Mouse (Mus musculus): Measurements from ENCODE around the gene Rps6kc1.
"Not testable (repeated sequence)": the region's sequence is repeated elsewhere in the genome, so short reads cannot be mapped to it uniquely, and the experiment has no call there.

The Rps6kc1 gene

GRCm38 (mm10) chr1:190911415-190912123 is at the start of gene Rps6kc1:
Gene Rps6kc1 (minus strand): TSS chr1:190911770.
- in situ Hi-C loops (cut with MboI, MseI), result no loop called here

GRCm38 (mm10) chr1:190958821-190959220 is 47.3 kb upstream of the Rps6kc1 start:
- in situ Hi-C loops (cut with MboI, MseI), result no loop called here

- in situ Hi-C loops (cut with MboI, MseI), result loop anchor here (5.0 kb wide), 1 partner anchor 39 kb away; no protein-coding TSS in a partner anchor
Observed at GRCm38 (mm10) chr1:190953009-190953408, 41.4 kb upstream of the Rps6kc1 start.

- in situ Hi-C loops (cut with MboI, MseI), result loop anchor here (5.0 kb wide), 1 partner anchor 41 kb away; no protein-coding TSS in a partner anchor
Observed at GRCm38 (mm10) chr1:190951014-190951413, 39.4 kb upstream of the Rps6kc1 start.

GRCm38 (mm10) chr1:190948846-190949245 is 37.3 kb upstream of the Rps6kc1 start:
- in situ Hi-C loops (cut with MboI, MseI), result no loop called here

- in situ Hi-C loops (cut with MboI, MseI), result no loop called here
Observed at GRCm38 (mm10) chr1:190948439-190948838, 36.9 kb upstream of the Rps6kc1 start.

GRCm38 (mm10) chr1:190947986-190948385 is 36.4 kb upstream of the Rps6kc1 start:
- in situ Hi-C loops (cut with MboI, MseI), result no loop called here

GRCm38 (mm10) chr1:190944109-190944760 is 32.7 kb upstream of the Rps6kc1 start:
- in situ Hi-C loops (cut with MboI, MseI), result no loop called here

GRCm38 (mm10) chr1:190939803-190940202 is 28.2 kb upstream of the Rps6kc1 start:
- in situ Hi-C loops (cut with MboI, MseI), result no loop called here

- in situ Hi-C loops (cut with MboI, MseI), result no loop called here
Observed at GRCm38 (mm10) chr1:190930181-190930580, 18.6 kb upstream of the Rps6kc1 start.

- in situ Hi-C loops (cut with MboI, MseI), result no loop called here
Observed at GRCm38 (mm10) chr1:190929010-190929695, 17.6 kb upstream of the Rps6kc1 start.

- in situ Hi-C loops (cut with MboI, MseI), result no loop called here
Observed at GRCm38 (mm10) chr1:190928370-190929009, 16.9 kb upstream of the Rps6kc1 start.

- in situ Hi-C loops (cut with MboI, MseI), result no loop called here
Observed at GRCm38 (mm10) chr1:190927751-190928369, 16.3 kb upstream of the Rps6kc1 start.

- in situ Hi-C loops (cut with MboI, MseI), result no loop called here
Observed at GRCm38 (mm10) chr1:190927311-190927710, 15.7 kb upstream of the Rps6kc1 start.

GRCm38 (mm10) chr1:190924812-190925211 is 13.2 kb upstream of the Rps6kc1 start, which contains the start of gene Angel2:
Gene Angel2 (plus strand): TSS chr1:190925112.
- in situ Hi-C loops (cut with MboI, MseI), result not testable (repeated sequence)

- in situ Hi-C loops (cut with MboI, MseI), result no loop called here
Observed at GRCm38 (mm10) chr1:190919725-190920469, 8.3 kb upstream of the Rps6kc1 start.

GRCm38 (mm10) chr1:190918938-190919337 is 7.4 kb upstream of the Rps6kc1 start:
- in situ Hi-C loops (cut with MboI, MseI), result no loop called here

- in situ Hi-C loops (cut with MboI, MseI), result no loop called here
Observed at GRCm38 (mm10) chr1:190912623-190913022, 1.1 kb upstream of the Rps6kc1 start.

- in situ Hi-C loops (cut with MboI, MseI), result no loop called here
Observed at GRCm38 (mm10) chr1:190910836-190911235, 734 bp downstream of the Rps6kc1 start.

GRCm38 (mm10) chr1:190904714-190905113 is 6.9 kb downstream of the Rps6kc1 start:
- in situ Hi-C loops (cut with MboI, MseI), result no loop called here

- in situ Hi-C loops (cut with MboI, MseI), result no loop called here
Observed at GRCm38 (mm10) chr1:190904136-190904535, 7.4 kb downstream of the Rps6kc1 start.

Data from T-helper 2 cell (primary cell).